Mouse (Mus musculus): Measurements from ENCODE around the gene Cep350.

The Cep350 gene

DNA sequence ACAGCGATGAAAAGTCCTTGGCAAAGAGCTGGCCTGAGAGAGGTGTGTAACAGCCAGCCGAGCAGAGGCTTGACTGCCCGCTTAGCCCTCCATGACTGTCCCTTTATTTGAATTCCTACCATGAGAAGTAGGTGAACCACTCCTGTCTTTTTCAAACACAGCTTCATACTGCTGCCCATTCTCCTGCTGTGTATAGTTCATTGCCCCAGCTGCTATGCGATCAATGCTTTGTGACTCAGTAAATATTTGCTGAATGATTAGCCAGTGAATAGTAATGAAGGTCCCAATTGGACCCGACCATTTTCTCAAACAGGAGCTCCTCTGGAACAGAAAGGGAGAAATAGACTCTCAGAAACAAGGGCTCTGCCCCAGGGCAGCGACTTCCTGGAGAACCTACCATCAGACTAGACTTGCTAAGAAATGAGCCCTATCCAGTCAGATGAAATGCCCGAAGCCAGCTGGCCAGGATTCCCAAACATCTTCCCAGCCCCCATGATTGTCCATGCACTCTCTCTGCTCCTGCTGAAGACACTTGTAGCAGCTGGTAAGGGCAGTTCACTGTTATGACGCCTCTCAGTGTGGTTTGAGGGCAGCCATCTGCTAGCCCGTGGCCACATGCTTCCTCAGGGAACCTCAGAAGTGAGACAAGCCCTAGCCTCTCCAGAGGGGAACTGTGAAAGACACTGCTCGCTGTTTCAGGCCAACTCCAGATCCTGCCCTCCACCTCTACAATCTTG is 163.2 kb downstream of the Cep350 start:
- DNase-seq (ENCODE audit: low read depth, low spot score): peak; percentile 70

- no peak for DNase-seq (ENCODE audit: low read depth, low spot score)
Measured at GRCm38 (mm10) chr1:155808261-155808660, 164.8 kb downstream of the Cep350 start.

- DNase-seq (ENCODE audit: low read depth, low spot score): no peak
Measured at GRCm38 (mm10) chr1:155805607-155806006, 167.4 kb downstream of the Cep350 start.

- no peak for DNase-seq (ENCODE audit: low read depth, low spot score)
Measured at GRCm38 (mm10) chr1:155801014-155801991, 171.8 kb downstream of the Cep350 start.

GRCm38 (mm10) chr1:155798000-155798399 is 175.1 kb downstream of the Cep350 start:
- DNase-seq (ENCODE audit: low read depth, low spot score): no peak

DNA sequence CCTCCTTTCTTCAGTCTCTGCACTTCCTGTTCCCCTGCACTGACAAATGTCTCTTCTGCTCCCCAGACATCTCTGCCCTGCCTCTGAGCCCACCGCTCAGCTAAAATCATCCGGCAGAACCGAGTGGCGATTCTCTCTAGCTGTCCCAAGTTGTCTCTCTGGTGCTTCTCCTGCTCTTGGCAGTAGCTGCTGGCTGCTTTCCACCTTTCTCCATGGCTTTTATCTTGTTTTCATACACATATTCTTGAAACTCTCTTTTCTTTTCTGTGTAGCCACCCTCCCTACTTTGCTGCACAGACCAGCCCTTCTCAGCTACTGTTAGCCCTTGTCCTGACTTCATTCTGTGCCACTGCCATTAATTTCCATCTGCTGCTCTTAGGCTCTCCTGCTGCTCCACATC is 175.6 kb downstream of the Cep350 start:
- no peak for DNase-seq (ENCODE audit: low read depth, low spot score)

- DNase-seq (ENCODE audit: low read depth, low spot score): no peak
Measured at GRCm38 (mm10) chr1:155796757-155797405, 176.2 kb downstream of the Cep350 start.

- DNase-seq (ENCODE audit: low read depth, low spot score): peak; percentile 65
Measured at GRCm38 (mm10) chr1:155795791-155796233, 177.2 kb downstream of the Cep350 start.

All from 3T3-L1 (cell line).